Mouse (Mus musculus) small intestine, adult 2 months (tissue): ENCODE data around the gene Enpep. TPM values are rescaled to one million over a fixed set of nuclear protein-coding genes. Genes with fewer than 3 reads are reported as not detected.

Source experiments
- H3K27ac ChIP-seq: fragments of 200-500 bp; 2 replicates; pipeline ENCODE4 v1.5.1; 2012; ENCODE audit warnings: low read depth, low read length, control low read depth, inconsistent platforms; ENCODE audit not compliant: insufficient read depth
- H3K27me3 ChIP-seq: fragments of 200-500 bp; 2 replicates; pipeline ENCODE4 v1.6.1; 2012; ENCODE audit warnings: mild to moderate bottlenecking, moderate library complexity, low read length, inconsistent platforms; ENCODE audit not compliant: control insufficient read depth, insufficient read depth
- H3K36me3 ChIP-seq: fragments of 200-500 bp; 2 replicates; pipeline ENCODE4 v1.6.1; 2012; ENCODE audit warnings: mild to moderate bottlenecking, low read length, control low read depth, inconsistent platforms; ENCODE audit not compliant: control insufficient read depth, insufficient read depth
- H3K4me1 ChIP-seq: fragments of 200-500 bp; 2 replicates; pipeline ENCODE4 v1.6.1; 2012; ENCODE audit warnings: low read length, inconsistent platforms, mixed read lengths; ENCODE audit not compliant: control insufficient read depth, insufficient read depth, insufficient read length
- H3K4me3 ChIP-seq: fragments of 200-500 bp; 2 replicates; pipeline ENCODE4 v1.5.1; 2012; ENCODE audit warnings: low read depth, mild to moderate bottlenecking, control low read depth, inconsistent platforms, low read length, moderate library complexity
- CTCF ChIP-seq: fragments of 200-500 bp; IDR thresholded peaks from 2 replicates; pipeline ENCODE4 v1.5.1; 2012; ENCODE audit warnings: low read depth, mild to moderate bottlenecking, control low read depth, inconsistent platforms, low read length, moderate library complexity, mixed read lengths; ENCODE audit not compliant: insufficient replicate concordance, insufficient read length; ENCODE audit errors: extremely low read depth
- POLR2A ChIP-seq: fragments of 200-500 bp; IDR thresholded peaks from 2 replicates; pipeline ENCODE4 v1.6.1; 2012; ENCODE audit warnings: low read depth, mild to moderate bottlenecking, control low read depth, inconsistent platforms, low read length, moderate library complexity
- WGBS: fragments of 180-500 bp; shearing (Covaris S2); methylation state at CpG from one replicate; pipeline ENCODE4 v1.1.7; 2018; 5-methylcytosine and 5-hydroxymethylcytosine counted together
- polyA plus RNA-seq: library from polyadenylated mRNA; depleted of rRNA; stranded (reverse); fragments of >200 nt; gene quantifications from 2 replicates; pipeline ENCODE4 v1.2.3, GENCODE M21; 2012

The Enpep gene
- polyA plus RNA-seq, 1 experiment, result 59.7 TPM

DNA sequence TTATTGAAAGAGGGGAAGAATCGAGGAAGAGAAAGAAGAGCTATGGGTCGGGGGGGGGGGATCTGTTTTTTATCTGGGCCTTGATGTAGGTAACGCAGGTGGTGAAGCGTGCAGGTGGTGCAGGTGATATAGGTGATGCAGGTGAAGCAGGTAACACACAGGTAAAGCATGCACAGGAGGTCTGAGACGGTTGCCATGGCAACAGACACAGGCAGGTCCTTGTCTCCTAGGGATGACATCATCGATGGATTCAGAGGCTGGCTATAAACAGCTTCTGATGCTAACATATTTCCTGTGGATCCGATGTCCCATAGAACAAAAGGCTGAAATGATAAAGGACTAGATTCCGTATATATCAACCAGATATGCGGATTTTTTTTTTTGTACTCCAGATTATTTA lies 81.5 kb downstream of the Enpep start:
- Histone ChIP-seq H3K36me3 (no peaks in the 10 kb centered on the region), H3K27me3 (no peaks in the 10 kb centered on the region), H3K4me3 (no peak overlapping the region), H3K4me1 (no peaks in the 10 kb centered on the region), H3K27ac (no peak overlapping the region)
- TF ChIP-seq CTCF (no peak), POLR2A (no peak)
- 75% methylated on average over 9 of the region's 9 CpGs for WGBS

DNA sequence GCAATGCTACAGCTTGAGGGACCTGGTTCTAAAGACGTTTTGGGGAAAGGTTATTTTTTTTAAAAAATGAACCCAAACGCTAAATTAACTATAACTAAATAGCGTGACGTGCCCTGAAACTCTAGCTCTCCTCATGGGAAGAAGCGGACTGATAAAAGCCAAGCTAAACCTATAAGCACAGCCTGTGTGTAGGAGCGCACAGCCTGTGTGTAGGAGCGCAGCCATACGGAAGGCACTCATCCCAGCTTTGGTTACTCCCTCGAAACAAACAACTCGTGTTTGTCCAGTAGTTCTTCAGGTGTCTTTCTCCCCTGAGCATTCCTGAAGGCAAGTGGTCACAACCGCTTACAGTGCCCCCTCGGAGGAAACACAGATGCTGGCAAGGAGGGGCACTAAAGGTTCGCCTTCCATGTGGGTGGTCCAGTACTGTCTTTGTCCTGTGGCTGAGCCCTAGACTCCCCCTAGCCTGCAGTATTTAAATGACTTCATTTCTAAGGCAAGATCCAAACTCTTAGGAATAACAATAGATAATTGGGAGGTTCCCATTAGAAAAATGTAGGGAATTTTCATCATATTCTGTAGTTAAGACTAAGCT lies 93.8 kb downstream of the Enpep start:
- Histone ChIP-seq H3K4me1 (no peaks in the 10 kb centered on the region), H3K36me3 (no peaks in the 10 kb centered on the region), H3K27me3 (no peaks in the 10 kb centered on the region), H3K4me3 (no peak overlapping the region), H3K27ac (no peak overlapping the region)
- 62% methylated on average over 13 of the region's 13 CpGs for WGBS
- no peak for TF ChIP-seq POLR2A
- no peak for TF ChIP-seq CTCF

DNA sequence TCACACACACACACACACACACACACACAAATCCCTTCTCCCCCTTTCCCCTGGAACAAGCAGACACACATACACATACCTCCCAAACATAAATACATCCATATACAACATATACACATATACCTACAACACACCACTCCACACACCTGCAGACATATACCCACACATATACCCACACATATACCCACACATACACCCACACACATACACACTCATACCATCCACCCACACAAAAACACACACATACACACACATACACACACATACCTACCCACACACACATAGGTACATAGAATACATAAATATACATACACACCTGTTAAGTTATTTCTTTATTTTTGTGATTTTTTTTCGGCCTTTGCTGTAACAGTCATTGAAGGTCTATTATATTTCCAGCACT lies 94.5 kb downstream of the Enpep start:
- TF ChIP-seq CTCF (no peak), POLR2A (no peak)
- H3K27ac ChIP-seq, result no peak overlapping the region
- no peak overlapping the region for H3K4me3 ChIP-seq
- no peaks in the 10 kb centered on the region for H3K4me1 ChIP-seq
- no peaks in the 10 kb centered on the region for H3K27me3 ChIP-seq
- WGBS, result 68% methylated on average over 1 of the region's 1 CpGs
- no peaks in the 10 kb centered on the region for H3K36me3 ChIP-seq

DNA sequence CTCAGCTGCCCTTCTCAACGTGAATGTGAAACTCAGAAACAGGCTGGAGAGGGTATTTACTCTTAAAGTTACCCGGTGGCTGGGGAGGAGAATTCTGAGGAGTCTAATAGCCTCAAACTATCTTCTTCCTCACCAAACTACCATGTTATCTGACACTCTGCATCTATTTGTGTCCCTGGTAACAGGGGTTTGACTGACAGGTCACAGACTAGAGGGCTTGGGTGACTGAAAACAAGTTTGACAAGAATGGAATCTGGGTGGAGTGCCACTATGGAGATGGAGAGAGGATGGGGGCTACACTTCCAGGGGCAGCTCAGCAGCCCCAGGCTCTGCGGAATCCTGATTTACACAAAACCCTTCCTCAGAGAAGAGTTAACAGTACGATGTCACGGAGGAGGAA lies 105.2 kb downstream of the Enpep start:
- H3K36me3 ChIP-seq, result no peaks in the 10 kb centered on the region
- peaks cover 1% of the 10 kb centered on the region; the same call in 1 of the 2 replicates for H3K4me1 ChIP-seq
- H3K27ac ChIP-seq, result no peak overlapping the region
- no peak overlapping the region for H3K4me3 ChIP-seq
- H3K27me3 ChIP-seq, result no peaks in the 10 kb centered on the region; the same call in none of the 2 replicates
- no peak for TF ChIP-seq CTCF
- TF ChIP-seq POLR2A, result no peak
- 48% methylated on average over 5 of the region's 5 CpGs for WGBS

DNA sequence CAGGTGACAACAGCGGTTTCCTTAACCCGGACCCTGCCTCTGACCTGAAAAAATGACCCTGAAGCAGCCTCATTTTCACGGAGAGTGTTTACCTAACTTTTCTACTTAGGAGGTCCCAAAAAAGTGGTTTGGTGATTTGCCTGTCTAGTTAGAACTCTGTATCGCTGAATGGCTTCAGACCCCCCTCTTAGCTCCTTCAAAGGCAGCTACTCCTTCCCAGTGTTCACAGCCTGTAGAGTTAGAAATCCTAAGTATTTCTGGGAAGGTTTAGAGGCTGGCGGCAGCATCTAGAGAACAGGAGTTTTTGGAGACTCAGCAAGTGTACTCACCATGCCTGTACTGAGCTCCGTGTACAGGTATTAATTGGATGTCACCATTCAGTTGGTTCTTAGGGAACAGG lies 105.8 kb downstream of the Enpep start:
- Histone ChIP-seq H3K4me3 (no peak overlapping the region), H3K27ac (no peak overlapping the region), H3K27me3 (no peaks in the 10 kb centered on the region; the same call in none of the 2 replicates), H3K36me3 (no peaks in the 10 kb centered on the region), H3K4me1 (peaks cover 1% of the 10 kb centered on the region; the same call in 1 of the 2 replicates)
- no peak for TF ChIP-seq POLR2A
- TF ChIP-seq CTCF, result no peak
- WGBS, result 53% methylated on average over 6 of the region's 6 CpGs

DNA sequence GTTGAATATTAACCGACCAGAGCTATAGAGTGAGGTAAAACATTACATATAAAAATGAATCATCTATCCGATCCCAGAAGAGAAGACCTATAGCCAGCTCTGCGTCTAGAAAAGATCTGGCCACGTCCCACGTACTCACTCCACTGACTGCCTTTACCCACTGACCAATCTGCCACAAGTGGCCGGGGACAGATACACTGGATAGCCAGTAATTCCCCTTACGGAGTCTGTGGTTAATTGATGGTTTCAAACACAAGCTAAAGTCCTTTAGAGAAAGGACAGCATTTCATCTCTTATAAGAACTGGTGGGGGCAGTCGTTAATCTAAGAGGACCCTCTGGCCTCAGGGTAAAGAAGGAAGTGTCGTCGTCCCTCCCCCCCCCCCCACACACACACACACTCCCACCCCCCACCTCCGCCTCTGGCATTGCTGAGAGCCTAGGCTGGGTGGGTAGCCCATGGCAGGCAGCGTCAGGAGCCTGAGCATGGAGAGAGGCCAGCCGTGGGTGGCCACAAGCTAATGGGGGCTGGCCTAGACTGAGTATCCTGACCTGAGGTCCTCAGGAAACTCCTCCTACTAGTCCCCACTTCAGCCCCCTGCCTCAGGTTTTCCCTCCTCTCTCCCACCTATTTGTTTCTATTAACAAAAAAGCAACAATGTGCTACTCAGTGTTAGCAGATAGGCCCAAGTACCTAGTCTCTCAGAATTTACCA lies 106.8 kb downstream of the Enpep start:
- TF ChIP-seq CTCF (no peak), POLR2A (no peak)
- H3K27me3 ChIP-seq, result no peaks in the 10 kb centered on the region; the same call in none of the 2 replicates
- H3K27ac ChIP-seq, result no peak overlapping the region
- H3K4me1 ChIP-seq, result peaks cover 1% of the 10 kb centered on the region; the same call in 1 of the 2 replicates
- no peaks in the 10 kb centered on the region for H3K36me3 ChIP-seq
- H3K4me3 ChIP-seq, result peak overlapping the region; percentile 81
- 9% methylated on average over 12 of the region's 13 CpGs for WGBS

DNA sequence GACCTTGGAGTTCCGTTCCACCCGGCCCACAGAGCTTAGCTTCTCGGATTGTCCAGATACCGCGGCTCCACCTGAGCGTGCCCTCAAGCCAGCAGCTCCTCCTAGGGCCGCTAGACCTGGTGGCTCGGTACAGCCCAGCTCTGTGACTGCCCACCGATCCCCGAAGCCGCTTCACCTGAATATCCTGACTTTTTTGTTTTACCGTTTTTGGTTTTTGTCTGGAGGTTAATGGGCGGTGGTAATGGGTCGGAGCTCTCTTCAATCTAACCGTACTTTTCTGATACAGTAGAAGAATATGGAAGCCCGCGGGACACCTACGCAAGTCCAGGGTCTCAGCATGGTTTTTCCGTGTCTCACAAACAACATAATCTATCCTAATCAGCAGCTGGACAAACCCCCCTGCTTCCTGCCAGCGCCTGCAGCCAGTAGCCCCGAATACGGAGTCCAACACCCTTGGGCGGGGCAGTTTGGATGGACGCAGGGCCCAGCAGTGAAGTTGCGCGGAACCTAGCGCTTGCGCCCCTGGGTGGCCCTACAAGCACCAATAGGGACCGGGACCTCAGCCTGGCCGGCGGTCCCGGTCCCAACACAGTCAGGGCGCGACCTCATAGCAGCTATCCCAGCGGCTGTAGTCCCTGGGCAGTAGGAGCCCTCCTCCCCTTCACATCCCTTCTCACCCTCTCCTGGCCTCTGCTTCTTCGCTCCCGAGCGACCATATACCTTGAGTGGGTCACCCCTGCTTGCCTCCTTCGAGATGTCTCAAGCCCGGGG lies 107.5 kb downstream of the Enpep start:
- Histone ChIP-seq H3K4me3 (peak overlapping the region; percentile 81), H3K27me3 (no peaks in the 10 kb centered on the region; the same call in none of the 2 replicates), H3K4me1 (peaks cover 1% of the 10 kb centered on the region; the same call in 1 of the 2 replicates), H3K27ac (peak overlapping the region; percentile 93), H3K36me3 (no peaks in the 10 kb centered on the region)
- WGBS, result 2% methylated on average over 40 of the region's 40 CpGs
- TF ChIP-seq CTCF (no peak), POLR2A (peak; percentile 76; the same call in 1 of the 2 replicates)
